Mouse (Mus musculus) hindbrain, embryonic 13.5 days (tissue): ENCODE measurements around the gene Trp53i13. TPM values are rescaled to one million over a fixed set of nuclear protein-coding genes. Genes with fewer than 3 reads are reported as not detected.

Experiments used
- ATAC-seq: fragments of 200-750 bp; cut with Nextera tagmentation; 2 replicates; pipeline ENCODE4 v1.8.0; 2017; ENCODE audit warnings: moderate TSS enrichment; ENCODE audit not compliant: low FRiP score
- H3K27ac ChIP-seq: fragments of 300-500 bp; sonication (generic); 2 replicates; pipeline ENCODE4 v1.5.1; 2015; ENCODE audit warnings: inconsistent platforms, mild to moderate bottlenecking, moderate library complexity
- H3K27me3 ChIP-seq: fragments of 300-500 bp; sonication (generic); 2 replicates; pipeline ENCODE4 v1.6.1; 2015; ENCODE audit warnings: mild to moderate bottlenecking, inconsistent platforms
- H3K36me3 ChIP-seq: fragments of 300-500 bp; sonication (generic); 2 replicates; pipeline ENCODE4 v1.6.1; 2015; ENCODE audit warnings: mild to moderate bottlenecking, inconsistent platforms
- H3K4me1 ChIP-seq: fragments of 300-500 bp; sonication (generic); replicated peaks from 2 replicates; pipeline ENCODE4 v1.6.1; 2015; ENCODE audit warnings: inconsistent platforms
- H3K4me2 ChIP-seq: fragments of 300-500 bp; sonication (generic); 2 replicates; pipeline ENCODE4 v1.6.1; 2015; ENCODE audit warnings: inconsistent platforms, mild to moderate bottlenecking, moderate library complexity
- H3K4me3 ChIP-seq: fragments of 300-500 bp; sonication (generic); 2 replicates; pipeline ENCODE4 v1.5.1; 2015; ENCODE audit warnings: mild to moderate bottlenecking, inconsistent platforms
- H3K9ac ChIP-seq: fragments of 300-500 bp; sonication (generic); 2 replicates; pipeline ENCODE4 v1.6.1; 2015; ENCODE audit warnings: mild to moderate bottlenecking, inconsistent platforms
- H3K9me3 ChIP-seq: fragments of 300-500 bp; sonication (generic); 2 replicates; pipeline ENCODE4 v1.6.1; 2016; ENCODE audit warnings: inconsistent platforms
- WGBS: fragments of 180-500 bp; shearing (Covaris S2); methylation state at CpG from one replicate; pipeline ENCODE4 v1.1.7; 2015; 5-methylcytosine and 5-hydroxymethylcytosine counted together
- polyA plus RNA-seq: library from polyadenylated mRNA; unstranded; fragments of >200 nt; fragmentation: Nextera tagmentation; extraction: Ambion mirVana; gene quantifications from 2 replicates; pipeline ENCODE4 v1.2.1, GENCODE M21; 2015

Gene Trp53i13
- polyA plus RNA-seq, 1 experiment from 2014 or later = 15.5 TPM

DNA sequence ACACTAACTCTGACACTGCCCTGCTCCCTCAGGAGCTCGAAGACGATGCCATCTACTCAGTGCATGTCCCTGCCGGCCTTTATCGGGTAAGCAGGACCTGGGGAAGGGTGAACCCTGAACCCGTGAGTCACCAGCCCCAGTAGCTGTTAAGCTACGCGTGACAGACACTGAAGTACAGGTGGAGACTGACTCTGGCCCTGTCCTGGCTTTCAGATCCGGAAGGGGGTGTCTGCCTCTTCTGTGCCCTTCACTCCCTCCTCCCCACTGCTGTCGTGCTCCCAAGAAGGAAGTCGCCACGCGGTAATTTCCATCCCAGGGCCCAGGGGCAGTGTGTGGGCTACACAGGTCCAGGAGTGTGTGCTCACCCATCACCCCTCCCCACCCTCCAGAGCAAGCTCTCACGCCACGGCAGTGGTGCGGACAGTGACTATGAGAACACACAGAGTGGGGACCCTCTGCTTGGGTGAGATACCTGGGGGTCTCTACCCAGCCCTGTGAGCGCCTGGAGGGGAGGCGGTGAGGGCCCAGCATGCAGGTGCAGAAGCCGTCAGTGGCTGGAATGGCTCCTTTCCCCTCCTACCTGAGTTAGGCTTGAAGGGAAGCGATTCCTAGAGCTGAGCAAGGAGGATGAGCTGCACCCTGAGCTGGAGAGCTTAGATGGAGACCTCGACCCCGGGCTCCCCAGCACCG lies 10.3 kb downstream of the Trp53i13 start:
- Histone ChIP-seq H3K27ac (no peak overlapping the region), H3K4me1 (peaks cover 17% of the 10 kb centered on the region), H3K9ac (no peak overlapping the region), H3K36me3 (peaks cover 71% of the 10 kb centered on the region), H3K9me3 (no peaks in the 10 kb centered on the region), H3K27me3 (no peaks in the 10 kb centered on the region), H3K4me3 (no peak overlapping the region), H3K4me2 (no peak overlapping the region)
- WGBS = 92% methylated on average over 22 of the region's 22 CpGs
- no peak for ATAC-seq

DNA sequence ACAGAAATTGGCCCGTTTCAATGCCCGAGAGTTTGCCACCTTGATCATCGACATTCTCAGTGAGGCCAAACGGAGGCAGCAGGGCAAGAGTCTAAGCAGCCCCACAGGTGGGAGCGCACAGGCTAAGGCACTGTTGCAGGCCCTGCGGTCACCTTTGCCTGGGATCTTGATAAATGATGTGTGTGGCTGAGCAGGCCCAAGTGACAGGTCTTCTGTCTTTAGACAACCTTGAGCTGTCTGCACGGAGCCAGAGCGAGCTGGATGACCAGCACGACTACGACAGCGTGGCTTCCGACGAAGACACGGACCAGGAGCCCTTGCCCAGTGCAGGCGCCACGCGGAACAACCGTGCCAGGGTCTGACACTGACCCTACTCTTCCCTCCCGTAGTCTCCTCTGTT lies 11.4 kb downstream of the Trp53i13 start:
- peaks cover 82% of the 10 kb centered on the region for H3K36me3 ChIP-seq
- H3K4me1 ChIP-seq = peaks cover 28% of the 10 kb centered on the region
- WGBS = 96% methylated on average over 19 of the region's 19 CpGs
- H3K4me2 ChIP-seq = no peak overlapping the region
- no peak overlapping the region for H3K4me3 ChIP-seq
- no peak overlapping the region for H3K27ac ChIP-seq
- no peak overlapping the region for H3K9ac ChIP-seq
- ATAC-seq = no peak
- H3K27me3 ChIP-seq = no peaks in the 10 kb centered on the region
- no peaks in the 10 kb centered on the region for H3K9me3 ChIP-seq

DNA sequence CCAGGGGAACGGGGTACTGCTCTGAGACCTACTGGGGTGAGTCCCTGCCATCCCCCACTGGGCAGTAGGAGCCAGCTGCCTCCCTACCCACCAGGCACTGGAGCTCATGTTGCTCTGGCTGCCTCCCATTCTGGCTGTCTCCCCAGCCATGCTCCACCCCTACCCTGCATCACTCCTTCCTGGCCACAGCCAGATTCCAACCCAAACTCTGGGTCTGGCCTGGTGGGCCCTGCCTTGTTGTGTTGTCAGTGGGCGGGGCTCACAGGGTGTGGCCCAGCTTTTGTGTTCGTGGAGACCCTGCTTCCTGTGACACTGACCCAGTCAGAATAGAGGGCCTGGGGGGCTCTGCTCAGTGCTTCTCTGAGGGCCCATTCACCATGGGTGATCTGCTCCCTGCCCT lies 12.3 kb downstream of the Trp53i13 start:
- no peak overlapping the region for H3K9ac ChIP-seq
- 75% methylated on average over 3 of the region's 3 CpGs for WGBS
- peaks cover 33% of the 10 kb centered on the region for H3K4me1 ChIP-seq
- H3K4me3 ChIP-seq = no peak overlapping the region
- H3K27ac ChIP-seq = no peak overlapping the region
- H3K27me3 ChIP-seq = no peaks in the 10 kb centered on the region
- H3K9me3 ChIP-seq = no peaks in the 10 kb centered on the region
- no peak overlapping the region for H3K4me2 ChIP-seq
- no peak for ATAC-seq
- peaks cover 82% of the 10 kb centered on the region for H3K36me3 ChIP-seq

DNA sequence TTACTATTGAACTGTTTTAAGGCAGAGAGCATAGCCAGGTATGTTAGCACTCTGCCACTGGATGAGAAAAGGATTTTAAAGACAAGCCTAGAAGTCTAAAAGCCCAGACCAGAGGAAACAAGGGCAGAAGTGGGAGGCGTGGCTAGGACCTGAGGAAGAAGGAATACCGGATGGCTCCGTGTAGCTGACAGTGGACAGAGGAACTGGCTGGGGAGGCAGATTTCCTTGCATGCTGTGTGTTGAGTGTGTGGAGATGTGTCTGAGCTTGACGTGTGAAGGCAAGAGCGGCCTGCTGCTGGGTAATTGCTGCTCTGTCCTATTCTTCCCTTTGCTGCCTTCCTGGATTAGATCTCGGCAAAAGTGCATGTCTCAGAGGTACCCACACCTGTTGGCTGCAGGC lies 13.3 kb downstream of the Trp53i13 start:
- no peak for ATAC-seq
- no peak overlapping the region for H3K27ac ChIP-seq
- H3K36me3 ChIP-seq = peaks cover 78% of the 10 kb centered on the region
- no peak overlapping the region for H3K9ac ChIP-seq
- peaks cover 38% of the 10 kb centered on the region for H3K4me1 ChIP-seq
- WGBS = 86% methylated on average over 6 of the region's 6 CpGs
- no peaks in the 10 kb centered on the region for H3K9me3 ChIP-seq
- H3K27me3 ChIP-seq = no peaks in the 10 kb centered on the region
- no peak overlapping the region for H3K4me3 ChIP-seq
- no peak overlapping the region for H3K4me2 ChIP-seq

DNA sequence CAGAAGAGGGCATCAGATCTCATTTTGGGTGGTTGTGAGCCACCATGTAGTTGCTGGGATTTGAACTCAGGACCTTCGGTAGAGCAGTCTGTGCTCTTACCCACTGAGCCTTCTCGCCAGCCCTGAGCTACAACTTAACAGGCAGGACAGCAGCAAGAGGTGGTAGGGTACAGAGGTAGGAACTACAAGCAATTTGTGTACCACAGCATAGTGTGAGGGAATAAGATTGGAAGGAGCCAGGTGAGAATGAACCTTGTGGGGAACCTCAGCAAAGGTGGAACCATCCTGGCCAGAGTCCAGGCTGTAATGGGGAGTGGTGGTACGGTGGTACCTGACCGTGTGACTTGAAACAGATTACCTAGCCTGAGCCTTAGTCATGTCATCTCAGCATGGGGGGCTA lies 13.8 kb downstream of the Trp53i13 start:
- Histone ChIP-seq H3K4me2 (no peak overlapping the region), H3K9ac (no peak overlapping the region), H3K27ac (no peak overlapping the region), H3K4me1 (peaks cover 43% of the 10 kb centered on the region), H3K27me3 (no peaks in the 10 kb centered on the region), H3K4me3 (no peak overlapping the region), H3K9me3 (no peaks in the 10 kb centered on the region), H3K36me3 (peaks cover 73% of the 10 kb centered on the region)
- 93% methylated on average over 4 of the region's 4 CpGs for WGBS
- no peak for ATAC-seq

DNA sequence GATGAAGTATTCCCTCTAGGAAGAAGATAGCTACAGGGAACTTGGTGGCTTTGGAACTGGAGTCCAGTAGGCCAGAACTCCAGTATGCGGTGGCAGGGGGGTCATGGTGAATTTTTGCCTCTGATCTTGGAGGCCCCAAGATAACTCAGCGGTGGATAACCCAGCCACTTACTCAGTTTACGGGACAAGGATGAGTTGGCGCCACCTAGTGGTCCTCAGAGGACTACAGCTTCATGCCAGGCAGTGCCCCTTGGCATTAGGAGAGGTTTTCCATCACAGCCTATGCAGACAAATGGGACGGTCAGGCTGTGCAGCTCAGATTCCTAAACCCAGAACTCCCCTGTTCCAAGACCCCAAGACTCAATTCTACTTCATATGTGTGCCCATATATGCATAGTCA lies 14.4 kb downstream of the Trp53i13 start:
- Histone ChIP-seq H3K27ac (0 out of 2 replicates have a peak overlapping the region, but pooled peaks have one; percentile 30), H3K9ac (no peak overlapping the region), H3K4me3 (no peak overlapping the region), H3K4me1 (peaks cover 46% of the 10 kb centered on the region), H3K27me3 (no peaks in the 10 kb centered on the region), H3K9me3 (no peaks in the 10 kb centered on the region), H3K36me3 (peaks cover 67% of the 10 kb centered on the region), H3K4me2 (no peak overlapping the region)
- 20% methylated on average over 5 of the region's 5 CpGs for WGBS
- ATAC-seq = no peak

DNA sequence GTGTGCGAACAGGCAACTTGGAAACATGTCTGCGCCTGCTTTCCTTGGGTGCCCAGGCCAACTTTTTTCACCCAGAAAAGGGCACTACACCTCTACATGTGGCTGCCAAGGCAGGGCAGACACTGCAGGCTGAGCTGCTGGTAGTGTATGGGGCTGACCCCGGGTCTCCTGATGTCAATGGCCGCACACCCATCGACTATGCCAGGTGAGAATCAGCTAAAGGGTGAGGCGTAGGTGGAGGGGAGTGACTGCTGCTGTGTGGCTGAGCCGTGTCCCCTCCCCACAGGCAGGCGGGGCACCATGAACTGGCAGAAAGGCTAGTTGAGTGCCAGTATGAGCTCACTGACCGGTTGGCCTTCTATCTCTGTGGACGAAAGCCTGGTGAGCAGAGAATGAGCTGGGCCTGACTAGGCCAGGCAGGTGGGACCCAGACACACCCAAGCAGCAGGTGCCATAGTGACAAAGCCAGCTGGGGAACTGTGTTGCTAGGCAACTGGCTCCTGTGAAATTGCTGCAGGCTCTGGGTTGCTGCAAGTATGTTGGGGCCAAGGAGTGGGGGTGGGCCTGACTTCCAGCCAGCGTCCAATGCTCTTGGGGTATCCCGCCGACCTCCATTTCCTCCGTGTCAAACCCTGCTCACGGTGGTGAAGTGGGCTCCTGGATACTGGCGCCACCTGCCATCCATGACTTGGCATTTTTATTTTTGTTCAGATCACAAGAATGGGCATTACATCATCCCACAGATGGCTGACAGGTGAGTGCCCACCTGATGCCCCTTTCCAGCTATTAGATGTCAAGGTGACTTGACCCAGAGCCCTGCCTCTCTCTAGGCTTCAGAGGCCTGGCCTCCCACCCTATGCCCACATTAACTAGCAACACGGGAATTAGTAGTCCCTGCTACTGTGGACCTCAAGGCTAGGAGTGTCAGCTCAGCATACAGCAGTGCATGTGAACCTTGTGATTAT lies 15.1 kb downstream of the Trp53i13 start:
- H3K27ac ChIP-seq = peak overlapping the region; percentile 30; the same call in 1 of the 2 replicates

DNA sequence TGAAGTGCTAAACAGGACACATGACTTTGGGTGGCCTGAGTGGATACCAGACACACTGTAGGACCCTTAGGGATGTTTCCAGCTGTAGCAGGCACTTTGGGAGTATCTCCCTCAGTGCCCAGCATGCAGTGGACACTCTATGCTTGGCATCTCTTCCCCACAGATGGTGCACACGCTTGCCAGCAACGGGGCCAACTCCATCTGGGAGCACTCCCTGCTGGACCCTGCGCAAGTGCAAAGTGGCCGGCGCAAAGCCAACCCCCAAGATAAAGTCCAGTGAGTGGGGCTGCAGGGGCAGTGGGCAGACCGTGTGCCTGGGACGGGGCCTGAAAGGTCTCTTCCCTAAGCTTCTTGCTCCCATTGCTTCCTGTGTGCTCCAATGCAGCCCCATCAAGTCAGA lies 16.4 kb downstream of the Trp53i13 start:
- Histone ChIP-seq H3K4me1 (peaks cover 67% of the 10 kb centered on the region), H3K36me3 (peaks cover 47% of the 10 kb centered on the region)

More for the DNA sequence above, 15.1 kb downstream of the Trp53i13 start:
- Histone ChIP-seq H3K9me3 (no peaks in the 10 kb centered on the region), H3K4me2 (no peak overlapping the region), H3K27me3 (no peaks in the 10 kb centered on the region), H3K4me1 (peaks cover 54% of the 10 kb centered on the region), H3K36me3 (peaks cover 59% of the 10 kb centered on the region), H3K4me3 (no peak overlapping the region), H3K9ac (peak overlapping the region; percentile 36; the same call in 1 of the 2 replicates)
- no peak for ATAC-seq
- 73% methylated on average over 17 of the region's 17 CpGs for WGBS

DNA sequence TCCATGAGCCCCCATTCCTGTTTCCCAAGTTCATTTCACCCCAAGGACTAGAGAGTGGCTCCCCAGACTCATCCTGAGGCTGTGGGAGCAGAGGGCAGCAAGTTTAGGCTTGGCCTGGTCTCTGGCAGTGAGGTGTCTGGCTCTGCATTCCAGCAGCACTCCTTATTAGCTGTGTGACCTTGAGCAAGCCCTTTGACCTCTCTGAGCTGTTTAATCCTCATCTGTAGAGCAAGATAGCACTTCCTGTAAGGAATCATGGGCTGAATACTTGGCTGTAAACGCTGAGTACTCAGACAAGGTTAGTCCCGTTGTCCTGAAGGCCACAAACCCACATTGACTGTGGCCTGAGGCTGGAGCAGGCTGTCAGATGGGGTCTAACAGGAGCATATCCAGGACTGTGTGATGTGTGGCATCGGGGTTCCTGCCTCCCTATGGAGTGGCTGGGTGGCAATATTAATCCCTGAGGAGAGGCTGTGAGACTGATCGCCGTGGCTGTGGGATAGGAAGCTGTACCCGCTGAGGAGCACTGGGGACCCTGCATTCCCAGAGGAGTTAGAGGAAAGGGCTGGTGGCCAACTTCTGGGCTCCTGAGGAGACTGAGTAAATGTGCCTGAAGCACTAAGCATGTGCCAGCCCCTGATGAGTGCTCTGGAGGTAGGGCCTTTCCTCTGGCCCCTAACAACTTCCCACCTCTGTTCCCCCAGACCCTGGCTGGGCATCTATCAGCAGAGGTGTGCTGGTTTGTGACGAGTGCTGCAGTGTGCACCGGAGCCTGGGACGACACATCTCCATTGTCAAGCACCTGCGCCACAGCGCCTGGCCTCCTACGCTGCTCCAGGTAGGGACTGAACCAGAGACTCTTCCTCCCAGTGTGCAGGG lies 17.3 kb downstream of the Trp53i13 start:
- no peak overlapping the region for H3K4me3 ChIP-seq
- H3K4me1 ChIP-seq = peaks cover 74% of the 10 kb centered on the region
- H3K27ac ChIP-seq = peak overlapping the region; percentile 60
- H3K36me3 ChIP-seq = peaks cover 38% of the 10 kb centered on the region
- H3K4me2 ChIP-seq = no peak overlapping the region
- 0 out of 2 replicates have a peak overlapping the region, but pooled peaks have one; percentile 9 for H3K9ac ChIP-seq
- H3K9me3 ChIP-seq = no peaks in the 10 kb centered on the region
- no peak for ATAC-seq
- 68% methylated on average over 12 of the region's 12 CpGs for WGBS
- H3K27me3 ChIP-seq = no peaks in the 10 kb centered on the region

More for the DNA sequence above, 16.4 kb downstream of the Trp53i13 start:
- Histone ChIP-seq H3K9me3 (no peaks in the 10 kb centered on the region), H3K4me3 (no peak overlapping the region), H3K4me2 (no peak overlapping the region), H3K9ac (no peak overlapping the region; the same call in 1 of the 2 replicates), H3K27ac (no peak overlapping the region), H3K27me3 (no peaks in the 10 kb centered on the region)
- no peak for ATAC-seq
- WGBS = 86% methylated on average over 7 of the region's 7 CpGs

DNA sequence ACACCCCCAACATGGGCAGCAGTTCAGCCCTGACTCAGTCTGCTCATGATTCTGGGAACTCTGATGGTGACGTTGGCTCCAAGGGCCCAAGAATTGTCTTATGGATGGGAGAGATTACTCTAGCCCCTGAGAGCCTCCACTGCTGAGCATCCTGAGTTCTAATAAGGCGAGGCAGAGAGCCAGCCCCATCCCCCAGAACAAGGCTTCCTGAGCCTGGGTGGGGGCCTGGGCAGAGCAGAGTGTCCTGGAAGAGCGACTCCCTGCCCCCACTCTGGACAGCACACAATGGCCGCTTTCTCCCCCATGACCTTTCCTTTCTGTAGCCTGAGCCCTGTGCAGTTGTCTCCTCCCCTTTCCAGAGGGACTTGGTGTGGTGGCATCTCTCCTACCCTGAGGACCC lies 17.9 kb downstream of the Trp53i13 start:
- Histone ChIP-seq H3K27ac (peak overlapping the region; percentile 60), H3K36me3 (peaks cover 32% of the 10 kb centered on the region), H3K4me3 (no peak overlapping the region), H3K9ac (0 out of 2 replicates have a peak overlapping the region, but pooled peaks have one; percentile 9), H3K4me2 (no peak overlapping the region), H3K4me1 (peaks cover 76% of the 10 kb centered on the region), H3K9me3 (no peaks in the 10 kb centered on the region), H3K27me3 (no peaks in the 10 kb centered on the region)
- ATAC-seq = no peak
- WGBS = 16% methylated on average over 4 of the region's 4 CpGs

DNA sequence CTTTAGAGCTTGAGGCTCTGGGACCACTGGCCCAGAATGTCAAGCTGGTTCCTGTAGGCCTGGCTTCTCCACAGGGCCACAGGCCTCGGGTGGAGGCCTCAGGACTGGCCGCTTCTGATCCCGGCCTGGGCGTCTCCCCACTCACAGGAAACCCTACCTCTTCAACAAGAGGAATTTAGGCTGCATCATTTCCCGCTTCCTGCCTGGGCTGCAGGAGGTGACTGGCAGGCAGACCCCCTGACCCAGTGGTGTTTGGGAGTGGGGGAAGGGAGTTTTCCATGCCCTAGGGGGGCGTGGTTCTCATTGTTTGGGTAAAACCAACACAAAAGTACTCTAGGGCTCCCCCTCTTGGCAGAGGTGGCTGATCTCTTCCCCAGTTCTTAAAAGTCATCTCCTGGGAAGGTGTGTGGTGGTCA lies 18.4 kb downstream of the Trp53i13 start:
- H3K4me2 ChIP-seq = no peak overlapping the region
- no peaks in the 10 kb centered on the region for H3K9me3 ChIP-seq
- peak overlapping the region; percentile 62; the same call in 1 of the 2 replicates for H3K27ac ChIP-seq
- ATAC-seq = no peak
- WGBS = 19% methylated on average over 6 of the region's 6 CpGs
- no peak overlapping the region for H3K4me3 ChIP-seq
- no peak overlapping the region for H3K9ac ChIP-seq
- peaks cover 27% of the 10 kb centered on the region for H3K36me3 ChIP-seq
- H3K27me3 ChIP-seq = no peaks in the 10 kb centered on the region
- peaks cover 81% of the 10 kb centered on the region for H3K4me1 ChIP-seq
